Mouse (Mus musculus): Measurements from ENCODE around the gene Mex3b. TPM values are rescaled to one million over a fixed set of nuclear protein-coding genes. Genes with fewer than 3 reads are reported as not detected.
A peak's percentile ranks its signal among the peaks of the same experiment; 100 is the strongest.

The Mex3b gene
- polyA plus RNA-seq, 1 experiment from 2014 or later, result 48.2 TPM

- WGBS, result 81% methylated on average over 4 of the region's 4 CpGs
- ATAC-seq (ENCODE audit: low FRiP score), result no peak
These were observed 15.5 kb upstream of the Mex3b start for GRCm38 (mm10) chr7:82851670-82852069.

GRCm38 (mm10) chr7:82854195-82854766 is 12.9 kb upstream of the Mex3b start:
- H3K4me1 ChIP-seq, result no peaks in the 10 kb centered on the region
- no peak overlapping the region for H3K27ac ChIP-seq
- H3K36me3 ChIP-seq, result no peaks in the 10 kb centered on the region
- ATAC-seq (ENCODE audit: low FRiP score), result no peak
- H3K9me3 ChIP-seq (replicated peaks), result no peaks in the 10 kb centered on the region
- no peak overlapping the region for H3K9ac ChIP-seq
- no peak overlapping the region for H3K4me2 ChIP-seq (replicated peaks)
- no peaks in the 10 kb centered on the region for H3K27me3 ChIP-seq
- WGBS, result 33% methylated on average over 3 of the region's 3 CpGs
- no peak overlapping the region for H3K4me3 ChIP-seq

More at GRCm38 (mm10) chr7:82851670-82852069, 15.5 kb upstream of the Mex3b start:
- no peak overlapping the region for H3K4me3 ChIP-seq
- no peak overlapping the region for H3K4me2 ChIP-seq (replicated peaks)
- H3K9ac ChIP-seq, result no peak overlapping the region
- H3K27ac ChIP-seq, result no peak overlapping the region
- H3K27me3 ChIP-seq, result no peaks in the 10 kb centered on the region
- H3K9me3 ChIP-seq (replicated peaks), result no peaks in the 10 kb centered on the region
- H3K36me3 ChIP-seq, result no peaks in the 10 kb centered on the region
- no peaks in the 10 kb centered on the region for H3K4me1 ChIP-seq

GRCm38 (mm10) chr7:82858611-82859010 is 8.5 kb upstream of the Mex3b start:
- Histone ChIP-seq H3K4me2 (replicated peaks) (no peak overlapping the region), H3K27ac (no peak overlapping the region), H3K27me3 (no peaks in the 10 kb centered on the region), H3K4me1 (peaks cover 4% of the 10 kb centered on the region; the same call in 1 of the 2 replicates), H3K36me3 (no peaks in the 10 kb centered on the region), H3K4me3 (no peak overlapping the region), H3K9me3 (replicated peaks) (no peaks in the 10 kb centered on the region), H3K9ac (no peak overlapping the region)
- WGBS, result 45% methylated on average over 4 of the region's 4 CpGs
- no peak for ATAC-seq (ENCODE audit: low FRiP score)

- 83% methylated on average over 2 of the region's 2 CpGs for WGBS
- Histone ChIP-seq H3K27ac (no peak overlapping the region), H3K9ac (no peak overlapping the region), H3K4me3 (no peak overlapping the region), H3K27me3 (no peaks in the 10 kb centered on the region), H3K4me2 (replicated peaks) (no peak overlapping the region), H3K36me3 (no peaks in the 10 kb centered on the region), H3K9me3 (replicated peaks) (no peaks in the 10 kb centered on the region), H3K4me1 (peaks cover 18% of the 10 kb centered on the region)
- no peak for ATAC-seq (ENCODE audit: low FRiP score)
These were observed 6.5 kb upstream of the Mex3b start for GRCm38 (mm10) chr7:82860626-82861025.

GRCm38 (mm10) chr7:82863341-82863740 is 3.8 kb upstream of the Mex3b start:
- no peaks in the 10 kb centered on the region for H3K36me3 ChIP-seq
- no peak for ATAC-seq (ENCODE audit: low FRiP score)
- H3K27me3 ChIP-seq, result no peaks in the 10 kb centered on the region
- H3K9ac ChIP-seq, result no peak overlapping the region
- 46% methylated on average over 6 of the region's 6 CpGs for WGBS
- peaks cover 18% of the 10 kb centered on the region for H3K4me1 ChIP-seq
- peak overlapping the region; percentile 100 for H3K27ac ChIP-seq
- H3K4me2 ChIP-seq (replicated peaks), result 0 out of 2 replicates have a peak overlapping the region, but pooled peaks have one; percentile 5
- no peak overlapping the region for H3K4me3 ChIP-seq
- no peaks in the 10 kb centered on the region for H3K9me3 ChIP-seq (replicated peaks)

GRCm38 (mm10) chr7:82864260-82864990 is 2.7 kb upstream of the Mex3b start:
- H3K36me3 ChIP-seq, result peaks cover 7% of the 10 kb centered on the region
- H3K9me3 ChIP-seq (replicated peaks), result no peaks in the 10 kb centered on the region
- H3K4me3 ChIP-seq, result peak overlapping the region; percentile 100
- H3K4me2 ChIP-seq (replicated peaks), result peak overlapping the region; percentile 87
- no peak for ATAC-seq (ENCODE audit: low FRiP score)
- peak overlapping the region; percentile 100 for H3K27ac ChIP-seq
- H3K27me3 ChIP-seq, result no peaks in the 10 kb centered on the region
- WGBS, result 25% methylated on average over 8 of the region's 8 CpGs
- H3K4me1 ChIP-seq, result peaks cover 18% of the 10 kb centered on the region
- H3K9ac ChIP-seq, result peak overlapping the region; percentile 95

- Histone ChIP-seq H3K27ac (peak overlapping the region; percentile 100), H3K36me3 (peaks cover 15% of the 10 kb centered on the region), H3K9me3 (replicated peaks) (no peaks in the 10 kb centered on the region), H3K4me1 (peaks cover 18% of the 10 kb centered on the region), H3K4me2 (replicated peaks) (peak overlapping the region; percentile 87), H3K4me3 (peak overlapping the region; percentile 100), H3K9ac (peak overlapping the region; percentile 95), H3K27me3 (no peaks in the 10 kb centered on the region)
- ATAC-seq (ENCODE audit: low FRiP score), result no peak
- WGBS, result 1% methylated on average over 22 of the region's 22 CpGs
These were observed 2.0 kb upstream of the Mex3b start for GRCm38 (mm10) chr7:82864991-82865771.

- Histone ChIP-seq H3K4me1 (peaks cover 18% of the 10 kb centered on the region), H3K9ac (peak overlapping the region; percentile 95), H3K4me3 (peak overlapping the region; percentile 100), H3K27me3 (no peaks in the 10 kb centered on the region), H3K4me2 (replicated peaks) (peak overlapping the region; percentile 87), H3K9me3 (replicated peaks) (no peaks in the 10 kb centered on the region), H3K27ac (peak overlapping the region; percentile 100), H3K36me3 (peaks cover 18% of the 10 kb centered on the region)
- WGBS, result under 1% methylated on average over 59 of the region's 70 CpGs
- peak; percentile 92 for ATAC-seq (ENCODE audit: low FRiP score)
These were observed 1.2 kb upstream of the Mex3b start for GRCm38 (mm10) chr7:82865834-82866485.

- peak overlapping the region; percentile 100 for H3K4me3 ChIP-seq
- peak overlapping the region; percentile 100 for H3K9ac ChIP-seq
- H3K4me2 ChIP-seq (replicated peaks), result peak overlapping the region; percentile 87
- peaks cover 19% of the 10 kb centered on the region for H3K36me3 ChIP-seq
- no peaks in the 10 kb centered on the region for H3K9me3 ChIP-seq (replicated peaks)
- peak overlapping the region; percentile 100 for H3K27ac ChIP-seq
- H3K4me1 ChIP-seq, result peaks cover 19% of the 10 kb centered on the region
- under 1% methylated on average over 60 of the region's 68 CpGs for WGBS
- H3K27me3 ChIP-seq, result no peaks in the 10 kb centered on the region
- ATAC-seq (ENCODE audit: low FRiP score), result peak; percentile 85
These were observed 455 bp upstream of the Mex3b start for GRCm38 (mm10) chr7:82866486-82867270.

- H3K27me3 ChIP-seq, result no peaks in the 10 kb centered on the region
- no peaks in the 10 kb centered on the region for H3K9me3 ChIP-seq (replicated peaks)
- H3K4me1 ChIP-seq, result peaks cover 25% of the 10 kb centered on the region
- peak overlapping the region; percentile 100 for H3K4me3 ChIP-seq
- H3K36me3 ChIP-seq, result peaks cover 25% of the 10 kb centered on the region
- H3K27ac ChIP-seq, result peak overlapping the region; percentile 100
- peak overlapping the region; percentile 100 for H3K9ac ChIP-seq
- ATAC-seq (ENCODE audit: low FRiP score), result no peak
- WGBS, result under 1% methylated on average over 56 of the region's 56 CpGs
- peak overlapping the region; percentile 87 for H3K4me2 ChIP-seq (replicated peaks)
These were observed 1.4 kb downstream of the Mex3b start for GRCm38 (mm10) chr7:82868309-82869230.
